Mouse (Mus musculus) kidney, postnatal 25 days (tissue): Measurements from ENCODE around the gene Hist1h3g.

ENCODE experiments used
- DNase-seq, 2 experiments: peaks; one replicate each; pipeline ENCODE4 v3.0.0; 2021; ENCODE audit warnings: mixed read lengths in 2 of 2

Hist1h3g gene

DNA sequence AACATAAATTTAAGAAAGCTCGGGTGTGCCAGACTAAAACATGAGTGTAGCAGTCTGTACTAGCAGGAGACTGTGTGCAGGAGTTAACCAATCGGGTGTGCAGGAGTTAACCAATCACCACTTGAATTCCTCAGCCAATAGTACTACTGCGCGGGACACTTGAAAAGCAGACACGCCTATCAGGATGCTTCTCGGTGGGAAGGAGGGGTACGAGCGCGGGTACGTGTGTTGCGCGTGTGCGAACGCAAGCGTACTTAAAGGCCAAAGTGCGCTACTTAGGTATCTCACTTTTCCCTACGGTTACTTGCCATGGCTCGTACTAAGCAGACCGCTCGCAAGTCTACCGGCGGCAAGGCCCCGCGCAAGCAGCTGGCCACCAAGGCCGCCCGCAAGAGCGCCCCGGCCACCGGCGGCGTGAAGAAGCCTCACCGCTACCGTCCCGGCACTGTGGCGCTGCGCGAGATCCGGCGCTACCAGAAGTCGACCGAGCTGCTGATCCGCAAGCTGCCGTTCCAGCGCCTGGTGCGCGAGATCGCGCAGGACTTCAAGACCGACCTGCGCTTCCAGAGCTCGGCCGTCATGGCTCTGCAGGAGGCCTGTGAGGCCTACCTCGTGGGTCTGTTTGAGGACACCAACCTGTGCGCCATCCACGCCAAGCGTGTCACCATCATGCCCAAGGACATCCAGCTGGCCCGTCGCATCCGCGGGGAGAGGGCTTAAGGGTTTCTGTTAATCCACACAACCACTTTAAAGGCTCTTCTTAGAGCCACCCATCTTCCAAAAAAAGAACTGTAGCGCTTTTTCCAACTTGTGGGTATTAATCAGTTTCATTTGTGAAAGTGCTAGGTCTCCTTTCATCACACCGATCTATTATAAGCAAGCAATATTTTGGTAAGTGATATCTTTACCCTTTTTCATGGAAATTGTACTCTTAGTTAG lies at the start of gene Hist1h3g:
Gene Hist1h3g, plus strand, starts transcription at position 286 of the 939 bp plus-strand sequence.
- peak; percentile 92 for DNase-seq

GRCm38 (mm10) chr13:23488400-23489322 lies 46.6 kb upstream of the Hist1h3g start, which contains the start of gene Btn2a2:
Btn2a2 (minus strand) TSS chr13:23488857.
- peak; percentile 60 to 80 for DNase-seq

DNA sequence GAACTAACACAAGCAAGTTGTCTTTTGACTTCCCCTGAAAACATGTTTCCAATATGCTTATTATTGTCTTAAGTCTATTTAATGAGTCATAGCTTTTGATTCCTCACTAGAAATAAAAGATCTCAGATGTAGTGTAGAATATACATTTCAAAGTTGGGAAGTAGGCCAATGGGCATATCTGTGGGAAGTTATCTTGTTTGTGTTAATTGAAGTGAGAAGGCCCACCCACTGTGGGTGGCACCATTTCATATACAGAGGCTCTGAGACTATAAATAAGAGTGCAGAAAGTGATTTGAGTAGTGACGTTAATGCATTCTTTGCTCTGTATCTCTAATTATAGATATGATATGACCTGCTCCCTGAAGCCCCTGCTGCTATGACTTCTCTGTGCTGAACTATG lies 44.4 kb upstream of the Hist1h3g start:
- no peak for DNase-seq

DNA sequence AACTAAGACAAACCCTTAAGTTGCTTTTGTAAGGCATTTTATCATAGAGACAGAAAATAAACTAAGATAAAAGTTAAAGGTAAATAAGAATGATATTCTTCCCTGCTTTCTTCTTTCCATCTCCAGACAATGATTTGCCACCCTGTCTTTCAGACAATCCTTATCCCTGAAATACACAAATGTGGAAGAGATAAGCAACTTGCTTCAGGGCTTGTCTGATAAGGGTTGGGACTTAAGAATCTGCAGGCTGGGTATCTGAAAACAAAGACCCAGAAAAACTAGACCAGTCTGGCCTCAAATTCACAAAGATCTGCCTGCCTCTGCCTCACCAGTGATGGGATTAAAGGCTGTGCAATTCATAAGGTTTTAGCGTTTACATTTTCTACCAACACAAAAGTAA lies 44.0 kb upstream of the Hist1h3g start:
- DNase-seq = no peak

- no peak for DNase-seq
Measured at GRCm38 (mm10) chr13:23491990-23492389, 43.2 kb upstream of the Hist1h3g start.

- no peak for DNase-seq
Measured at GRCm38 (mm10) chr13:23495526-23495925, 39.7 kb upstream of the Hist1h3g start.

DNA sequence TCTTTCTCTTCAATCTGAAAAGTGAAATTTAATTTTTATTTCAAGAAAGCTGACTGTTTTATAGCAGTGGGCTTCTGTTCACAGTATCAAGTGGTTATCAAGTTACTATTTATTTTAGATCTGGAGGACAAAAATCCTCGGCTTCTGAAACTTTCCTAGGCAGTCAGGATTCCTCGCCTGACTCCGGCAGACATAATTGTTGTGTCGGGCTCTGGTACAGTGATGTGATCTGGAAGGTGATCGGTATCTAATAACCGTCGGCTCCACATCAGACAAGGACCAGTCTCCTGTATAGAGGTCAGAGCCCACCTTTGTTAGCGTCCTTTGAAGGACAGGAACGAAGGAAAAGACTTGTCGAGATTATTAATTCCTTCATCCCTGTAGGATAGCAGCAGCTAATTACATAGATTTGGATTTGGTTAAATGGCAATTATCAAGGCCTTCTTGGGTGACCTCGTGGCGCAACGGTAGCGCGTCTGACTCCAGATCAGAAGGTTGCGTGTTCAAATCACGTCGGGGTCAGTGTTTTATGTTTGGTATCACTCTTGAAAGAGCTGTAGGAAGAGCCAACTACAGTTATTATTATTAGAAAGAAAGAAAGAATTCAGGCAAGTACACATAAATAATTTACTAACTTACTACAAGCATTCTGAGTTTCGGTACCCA lies 37.4 kb upstream of the Hist1h3g start:
- no peak for DNase-seq

GRCm38 (mm10) chr13:23498653-23499052 lies 36.6 kb upstream of the Hist1h3g start:
- no peak for DNase-seq

- DNase-seq = no peak
Measured at GRCm38 (mm10) chr13:23499943-23500342, 35.3 kb upstream of the Hist1h3g start.

GRCm38 (mm10) chr13:23500424-23501200 lies 34.6 kb upstream of the Hist1h3g start:
- peak in 1 of 2 experiments; percentile 20 for DNase-seq

GRCm38 (mm10) chr13:23501511-23501910 lies 33.7 kb upstream of the Hist1h3g start:
- DNase-seq = no peak

- no peak for DNase-seq
Measured at GRCm38 (mm10) chr13:23502031-23502567, 33.1 kb upstream of the Hist1h3g start.

GRCm38 (mm10) chr13:23502916-23503315 lies 32.3 kb upstream of the Hist1h3g start:
- DNase-seq = no peak

GRCm38 (mm10) chr13:23503797-23504196 lies 31.4 kb upstream of the Hist1h3g start:
- peak in 1 of 2 experiments; percentile 37 for DNase-seq

DNA sequence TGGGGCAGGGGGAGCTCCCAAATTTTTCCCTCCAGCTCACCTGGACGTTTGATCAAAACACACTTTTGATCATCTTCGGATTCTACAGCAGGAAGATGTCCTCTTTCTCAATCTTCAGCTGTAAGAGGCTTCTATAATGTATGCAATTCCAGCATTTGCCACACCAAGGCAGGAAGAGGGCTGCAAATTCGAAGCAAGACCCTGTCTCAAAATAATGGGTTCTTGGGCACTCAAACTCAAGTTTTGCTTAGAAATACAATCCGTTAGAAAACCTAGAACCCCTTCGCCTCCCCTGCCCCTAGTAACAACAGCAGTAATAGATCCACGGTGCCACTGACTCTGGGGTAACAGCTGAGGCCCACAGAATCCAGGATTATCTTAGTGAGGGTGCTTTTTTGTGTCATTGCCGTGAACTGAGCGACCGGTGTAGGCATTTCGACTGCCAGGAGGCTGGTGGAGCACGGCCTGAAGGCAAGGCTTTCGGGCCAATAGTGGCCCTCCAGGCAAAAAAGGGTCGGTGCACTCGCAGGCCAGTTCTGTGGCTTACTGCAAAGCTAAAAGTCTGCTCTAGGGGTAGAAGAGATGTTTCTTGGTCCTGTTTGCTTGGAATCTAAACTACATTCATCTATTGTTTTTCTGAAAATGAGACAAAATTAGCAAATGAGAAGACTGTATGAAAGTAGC lies 29.4 kb upstream of the Hist1h3g start:
- no peak for DNase-seq

DNA sequence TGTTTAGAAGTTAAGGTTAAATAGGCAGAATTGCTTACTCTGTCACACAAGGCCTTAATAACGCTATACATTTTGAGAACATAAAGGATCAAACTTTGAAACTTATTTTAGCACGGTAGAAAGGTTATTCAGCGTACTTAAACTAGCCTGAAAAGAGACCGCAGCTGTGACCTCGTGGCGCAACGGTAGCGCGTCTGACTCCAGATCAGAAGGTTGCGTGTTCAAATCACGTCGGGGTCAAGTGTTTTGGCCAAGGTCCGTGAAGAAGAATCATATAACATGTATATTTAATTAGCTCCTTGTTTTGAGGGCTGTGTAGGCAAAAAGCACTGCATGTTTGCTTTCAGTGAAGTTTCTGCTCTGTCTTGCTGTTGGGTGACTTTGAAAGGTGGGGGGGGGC lies 28.9 kb upstream of the Hist1h3g start:
- no peak for DNase-seq

- no peak for DNase-seq
Measured at GRCm38 (mm10) chr13:23506819-23507515, 28.3 kb upstream of the Hist1h3g start.

GRCm38 (mm10) chr13:23510127-23510526 lies 25.1 kb upstream of the Hist1h3g start:
- DNase-seq = no peak

DNA sequence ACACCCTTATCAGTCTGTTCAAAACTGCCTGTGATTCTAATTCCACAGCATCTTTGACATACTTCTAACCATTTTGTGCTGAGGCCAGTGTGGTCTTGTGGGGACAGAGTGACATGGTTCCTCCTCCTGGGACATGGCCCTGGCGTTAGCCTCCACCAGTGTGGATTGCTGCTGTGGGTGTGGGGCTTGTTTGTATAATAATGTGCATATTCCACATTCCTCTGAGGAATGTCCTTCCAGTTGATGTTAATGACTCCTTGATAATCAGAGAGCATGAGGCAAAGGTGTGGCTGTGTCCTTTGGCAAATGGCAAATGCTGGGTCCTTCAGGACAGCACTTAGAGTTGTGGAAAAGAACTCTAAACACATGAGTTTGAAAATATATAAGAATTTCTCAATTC lies 21.7 kb upstream of the Hist1h3g start:
- DNase-seq = no peak

- no peak for DNase-seq
Measured at GRCm38 (mm10) chr13:23515281-23515680, 19.9 kb upstream of the Hist1h3g start.
